Mouse (Mus musculus): ENCODE data around the gene Gm21988.

GRCm38 (mm10) chr11:70198332-70198731 is 41.3 kb downstream of the Gm21988 start:
- no peak for TF ChIP-seq CTCF (IDR thresholded peaks at IDR 0.05; ENCODE audit: low read depth)
- TF ChIP-seq EP300 (IDR thresholded peaks at IDR 0.05; ENCODE audit: low read depth) = no peak
